Mouse (Mus musculus) ovary, postnatal 10 days (tissue): ENCODE measurements around the gene Ostc.
A peak's percentile ranks its signal among the peaks of the same experiment; 100 is the strongest.

Experiments used
- DNase-seq: peaks from one replicate; pipeline ENCODE4 v3.0.0; 2022; ENCODE audit warnings: low spot score

Gene Ostc

DNA sequence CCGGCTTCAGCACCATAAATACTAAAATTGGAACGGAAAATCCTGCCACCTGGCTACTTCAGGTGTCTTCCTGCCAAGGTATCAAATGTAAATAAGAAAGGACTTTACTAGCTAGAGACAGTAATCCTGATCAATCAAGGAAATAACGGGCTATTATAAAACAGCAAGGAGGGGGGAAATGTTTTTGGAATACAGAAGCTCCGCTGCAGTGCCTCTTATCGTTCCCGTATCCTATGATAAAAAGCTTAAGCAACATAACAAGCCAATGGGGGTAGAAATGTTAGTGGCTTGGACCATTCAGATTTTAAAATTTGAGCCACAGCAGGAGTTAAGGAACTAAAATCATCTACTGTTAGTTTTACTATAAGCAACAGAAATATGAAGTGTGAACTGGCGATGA, 859 bp upstream of the Ostc start:
- no peak for DNase-seq

- no peak for DNase-seq
Measured at GRCm38 (mm10) chr3:130708529-130708928, 715 bp downstream of the Ostc start.

DNA sequence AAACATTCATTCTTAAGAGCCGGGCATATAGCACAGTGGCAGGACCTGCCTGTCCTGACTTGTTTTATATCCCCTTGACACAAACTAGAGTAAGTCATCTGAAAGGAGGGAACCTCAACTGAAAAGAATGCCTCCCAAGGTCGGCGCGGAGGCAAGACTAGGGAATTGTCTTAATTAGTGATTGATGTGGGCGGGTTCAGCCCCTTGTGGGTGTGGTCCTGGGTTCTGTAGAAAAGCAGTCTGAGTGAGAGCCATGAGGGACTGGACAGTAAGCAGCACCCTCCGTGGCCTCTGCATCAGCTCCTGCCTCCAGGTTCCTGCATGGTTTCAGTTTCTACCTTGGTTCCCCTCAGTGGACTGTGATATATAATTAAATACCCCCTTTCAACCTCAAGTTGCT, 7.0 kb downstream of the Ostc start:
- no peak for DNase-seq

DNA sequence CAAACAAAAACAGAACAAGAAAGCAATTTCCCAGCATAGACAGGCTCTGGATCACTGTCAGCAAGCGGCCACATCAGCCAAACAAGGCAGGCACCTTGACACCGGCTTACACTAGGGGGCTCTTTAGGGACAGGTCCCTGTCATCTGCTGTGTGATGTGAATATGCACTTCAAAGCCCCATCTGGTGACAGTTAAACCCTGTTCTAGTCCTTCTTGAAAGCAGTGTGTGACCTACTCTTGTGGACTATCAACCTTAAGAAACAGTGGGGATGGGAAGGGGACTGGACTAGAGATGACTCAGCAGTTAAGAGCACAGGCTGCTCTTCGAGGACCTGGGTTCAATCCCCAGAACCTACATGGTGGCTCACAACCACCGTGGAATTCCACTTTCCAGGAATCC, 11.6 kb downstream of the Ostc start:
- DNase-seq: no peak

DNA sequence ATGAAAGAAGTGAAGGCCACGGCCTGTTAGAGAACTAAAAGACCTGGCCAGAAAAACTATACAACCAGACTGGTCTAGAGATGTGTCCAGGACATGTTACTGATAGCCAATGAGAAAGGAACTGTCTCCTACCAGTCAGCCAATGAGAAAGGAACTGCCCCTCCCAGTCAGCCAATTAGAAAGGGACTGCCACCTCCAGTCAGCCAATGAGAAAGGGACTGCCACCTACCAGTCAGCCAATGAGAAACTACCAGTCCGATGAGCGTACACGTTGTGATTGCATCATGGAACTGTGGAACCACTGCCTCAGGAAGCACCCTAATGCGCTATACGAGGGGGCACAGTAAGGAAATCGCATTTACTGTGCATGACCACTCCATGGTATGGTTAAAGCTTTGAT, 14.5 kb downstream of the Ostc start:
- DNase-seq: no peak

DNA sequence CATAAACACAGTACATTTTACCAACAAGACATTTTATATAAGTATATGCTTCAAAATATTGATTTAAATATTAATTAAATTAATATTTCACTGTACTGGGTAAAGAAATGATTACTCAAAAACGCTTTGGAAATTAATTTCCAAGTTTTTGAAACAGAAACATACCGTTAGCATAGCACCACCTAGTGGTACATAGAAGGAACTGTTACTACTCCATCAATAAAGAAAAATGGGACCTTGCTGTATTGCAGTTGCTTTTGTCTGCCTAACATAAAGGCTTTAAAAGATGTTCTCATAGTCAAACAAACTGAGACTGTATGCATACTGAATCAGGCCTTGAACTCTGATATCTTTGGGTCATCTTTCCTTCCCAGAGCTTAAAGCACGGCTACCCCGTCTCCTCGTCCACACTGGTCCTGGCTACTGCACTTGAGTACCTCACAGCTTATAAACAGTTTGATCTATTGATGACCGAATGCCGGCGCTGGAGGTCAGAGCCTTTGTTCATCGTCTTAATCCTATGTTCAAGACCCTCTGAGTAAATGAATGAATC, 15.1 kb downstream of the Ostc start:
- no peak for DNase-seq

- DNase-seq: no peak
Measured at GRCm38 (mm10) chr3:130691596-130692170, 17.6 kb downstream of the Ostc start.

- DNase-seq: no peak
Measured at GRCm38 (mm10) chr3:130690834-130691595, 18.2 kb downstream of the Ostc start.

- peak; percentile 45 for DNase-seq
Measured at GRCm38 (mm10) chr3:130689630-130690029, 19.6 kb downstream of the Ostc start.

- no peak for DNase-seq
Measured at GRCm38 (mm10) chr3:130687051-130687450, 22.2 kb downstream of the Ostc start.

GRCm38 (mm10) chr3:130685014-130685366, 24.3 kb downstream of the Ostc start:
- no peak for DNase-seq

- DNase-seq: no peak
Measured at GRCm38 (mm10) chr3:130684276-130685013, 24.8 kb downstream of the Ostc start.

- no peak for DNase-seq
Measured at GRCm38 (mm10) chr3:130683836-130684235, 25.4 kb downstream of the Ostc start.

DNA sequence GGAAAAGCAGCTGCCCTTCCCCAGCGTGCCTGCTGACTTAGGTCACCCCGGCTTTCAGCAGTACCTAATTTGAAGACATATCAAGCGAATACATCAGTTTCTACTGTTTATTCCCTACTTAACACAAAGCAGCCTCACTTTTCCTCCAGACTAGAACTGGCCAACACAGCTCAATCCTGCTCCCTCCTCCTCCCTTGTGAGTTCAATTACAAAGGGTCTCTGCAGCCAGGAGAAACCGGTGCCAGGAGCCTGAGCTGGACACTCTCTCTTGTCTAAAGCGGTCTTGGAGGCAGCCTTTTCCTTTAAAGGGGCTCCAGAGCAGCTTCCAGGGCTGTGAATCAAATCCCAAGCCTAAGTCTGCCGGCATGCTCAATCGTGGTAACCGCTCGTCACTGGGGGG, 27.1 kb downstream of the Ostc start:
- DNase-seq: no peak

- no peak for DNase-seq
Measured at GRCm38 (mm10) chr3:130681226-130681625, 28.0 kb downstream of the Ostc start.

DNA sequence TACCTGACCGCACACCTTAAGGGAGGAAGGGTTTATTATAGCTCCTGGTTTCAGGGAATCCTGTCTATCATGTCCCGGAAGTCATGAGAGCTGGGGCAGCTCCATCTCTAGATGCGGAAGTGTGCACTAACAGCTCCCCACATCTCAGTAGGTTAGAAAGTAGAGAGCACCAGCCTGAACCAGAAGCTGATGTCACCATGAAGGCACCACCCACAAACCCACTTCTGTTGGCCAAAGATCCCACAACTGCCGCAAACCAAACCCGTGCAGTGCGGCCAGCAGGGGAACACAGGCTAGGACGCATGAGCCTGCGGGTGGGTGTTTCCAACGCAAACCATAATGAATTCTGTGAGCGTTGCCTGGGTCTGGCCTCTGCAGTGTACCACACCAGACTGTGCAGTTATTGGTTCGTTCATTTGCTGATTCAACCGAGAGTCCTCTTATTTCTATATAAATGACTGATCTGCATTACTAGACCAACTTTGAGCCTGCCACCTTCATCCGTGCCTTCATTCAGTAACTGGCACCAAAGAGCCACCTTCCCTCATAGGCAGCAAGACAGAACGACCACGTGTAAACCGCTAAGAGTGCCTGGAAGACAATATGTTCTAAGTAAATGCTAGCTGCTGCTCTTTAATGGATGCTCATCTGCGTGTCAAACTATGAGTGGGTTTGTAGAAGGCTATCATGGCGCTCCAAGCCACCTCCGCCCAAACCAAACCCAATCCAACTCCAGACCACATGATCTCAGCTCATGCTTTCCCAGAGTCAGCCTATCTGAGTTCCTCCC, 31.4 kb downstream of the Ostc start:
- no peak for DNase-seq

DNA sequence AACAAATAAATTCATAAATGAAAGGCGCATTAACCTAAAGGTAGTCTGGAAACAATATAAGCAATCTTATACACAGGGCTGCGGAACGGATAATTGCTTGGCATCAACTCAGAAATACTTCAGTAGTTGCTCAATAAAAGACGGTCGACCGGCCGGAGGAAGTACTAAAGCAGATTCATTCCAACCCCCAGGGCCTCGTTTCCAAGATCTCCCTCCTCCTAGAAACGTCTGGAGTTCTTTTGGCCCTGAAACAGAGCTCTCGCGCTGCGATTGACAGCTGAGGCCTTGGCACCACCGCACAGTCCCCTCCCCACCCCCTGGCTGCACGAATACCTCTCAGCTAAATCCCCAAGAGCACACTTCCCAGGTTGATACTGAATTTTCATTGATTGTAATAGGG, 38.0 kb downstream of the Ostc start:
- no peak for DNase-seq

DNA sequence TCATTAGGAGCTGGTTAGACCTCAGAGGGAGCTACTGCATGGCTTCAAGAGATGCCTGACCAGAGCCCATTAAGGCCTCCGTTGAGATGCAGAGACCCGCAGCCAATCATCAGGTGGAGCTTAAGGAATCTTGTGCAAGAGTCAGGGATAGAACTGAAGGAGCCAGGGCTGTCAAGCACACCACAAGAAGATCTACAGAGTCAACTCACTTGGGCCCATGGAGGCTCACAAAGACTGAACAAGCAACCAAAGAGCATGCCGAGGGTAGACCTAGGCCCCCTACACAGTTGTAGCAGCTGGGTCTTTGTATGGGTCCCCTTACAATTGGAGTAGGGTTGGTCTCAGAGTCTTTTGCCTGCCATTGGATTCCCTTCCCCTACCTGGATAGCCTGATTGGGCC, 46.7 kb downstream of the Ostc start:
- DNase-seq: no peak

GRCm38 (mm10) chr3:130660619-130661018, 48.6 kb downstream of the Ostc start:
- no peak for DNase-seq

DNA sequence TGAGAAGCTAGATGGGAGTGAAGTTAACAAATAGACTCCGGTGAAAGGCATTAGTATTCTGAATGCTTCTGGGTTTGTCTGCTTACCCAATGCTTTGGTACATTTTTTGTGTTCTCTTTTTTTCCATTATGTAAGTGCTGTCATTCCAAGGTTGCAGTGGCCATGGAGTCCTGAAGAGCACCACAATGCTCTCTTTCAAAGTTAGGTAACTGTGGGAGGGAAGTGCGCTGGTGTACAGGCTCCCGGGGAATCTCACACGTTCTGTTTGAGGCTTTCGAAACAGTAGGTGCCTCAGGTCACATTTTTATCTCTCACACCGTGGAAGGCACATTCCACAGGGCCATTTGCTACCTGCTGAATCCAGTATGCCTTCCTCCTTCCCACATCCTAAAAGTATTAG, 59.7 kb downstream of the Ostc start:
- no peak for DNase-seq

- no peak for DNase-seq
Measured at GRCm38 (mm10) chr3:130646110-130646810, 63.0 kb downstream of the Ostc start.
